Mouse (Mus musculus) testis, adult 2 months (tissue): ENCODE data around the gene Nat8f5.
"Not testable (repeated sequence)": the region's sequence is repeated elsewhere in the genome, so short reads cannot be mapped to it uniquely, and the experiment has no call there.

Source experiments
- CTCF ChIP-seq: fragments of 200-500 bp; IDR thresholded peaks from 2 replicates; pipeline ENCODE4 v1.5.1; 2012; ENCODE audit warnings: low read depth, mild to moderate bottlenecking, inconsistent platforms, low read length, moderate library complexity; ENCODE audit not compliant: control insufficient read depth, insufficient read depth, insufficient replicate concordance
- POLR2A ChIP-seq: fragments of 200-500 bp; IDR thresholded peaks from 2 replicates; pipeline ENCODE4 v1.6.1; 2012; ENCODE audit warnings: low read depth, mild to moderate bottlenecking, inconsistent platforms, low read length, moderate library complexity; ENCODE audit not compliant: control insufficient read depth

DNA sequence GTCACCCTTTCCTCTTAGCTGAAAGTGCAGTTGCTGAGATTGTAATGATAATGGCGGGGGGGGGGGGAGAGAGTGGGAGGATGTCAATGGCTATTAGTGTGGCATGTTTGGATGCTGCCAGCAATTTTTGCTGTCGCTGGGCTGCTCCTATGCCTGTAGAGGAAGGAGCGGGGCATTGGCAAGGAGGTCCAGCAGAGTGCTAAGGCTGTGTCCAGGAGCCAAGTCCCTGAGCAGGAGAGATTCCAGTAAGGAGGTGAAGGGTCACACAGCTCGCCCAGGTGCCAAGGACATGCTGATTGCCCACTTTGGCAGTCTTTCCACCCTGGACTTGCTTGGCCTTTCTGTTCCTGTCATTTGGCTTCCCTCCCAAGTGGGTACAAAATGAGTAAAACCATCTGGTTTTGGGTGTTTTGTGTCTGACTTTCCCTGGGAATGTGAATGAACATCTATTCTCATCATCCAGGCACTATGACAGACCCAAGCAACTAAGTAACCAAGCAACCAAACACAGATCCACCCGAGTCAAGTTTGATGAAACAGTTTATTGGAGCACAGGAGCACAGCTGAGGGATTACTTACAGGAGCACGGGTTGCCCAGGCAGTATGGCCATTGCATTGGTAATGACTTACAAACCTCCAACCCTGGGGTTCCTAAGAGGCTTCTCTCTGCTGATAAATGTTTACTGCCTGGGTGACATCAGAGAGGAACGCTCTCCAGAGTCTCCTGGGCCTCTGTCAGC lies 44.3 kb upstream of the Nat8f5 start:
- TF ChIP-seq CTCF, POLR2A: not testable (repeated sequence)
